Mouse (Mus musculus) C2C12 (cell line): ENCODE measurements around the gene Efcab11. TPM values are rescaled to one million over a fixed set of nuclear protein-coding genes. Genes with fewer than 3 reads are reported as not detected.

Experiments
- H3K27me3 ChIP-seq: one replicate; pipeline ENCODE4 v1.6.1; 2011; ENCODE audit not compliant: control insufficient read depth, insufficient read depth, insufficient read length
- H3K36me3 ChIP-seq: one replicate; pipeline ENCODE4 v1.6.1; 2011; ENCODE audit not compliant: control insufficient read depth, insufficient read depth
- H3K4me3 ChIP-seq: one replicate; pipeline ENCODE4 v1.5.1; 2011; ENCODE audit warnings: mild to moderate bottlenecking, control low read depth; ENCODE audit not compliant: poor library complexity, insufficient read depth, severe bottlenecking
- H3K79me2 ChIP-seq: one replicate; pipeline ENCODE4 v1.6.1; 2011; ENCODE audit not compliant: control insufficient read depth, insufficient read depth
- H3K79me3 ChIP-seq: one replicate; pipeline ENCODE4 v1.6.1; 2011; ENCODE audit warnings: low read depth, control low read depth
- H3ac ChIP-seq: one replicate; pipeline ENCODE3; 2011; ENCODE audit warnings: low read depth; ENCODE audit not compliant: control insufficient read depth, insufficient read length
- CEBPB ChIP-seq: IDR thresholded peaks from one replicate; pipeline ENCODE4 v1.6.1; 2011; ENCODE audit warnings: low read depth, mild to moderate bottlenecking, control low read depth, moderate library complexity
- CTCF ChIP-seq: IDR thresholded peaks from one replicate; pipeline ENCODE4 v1.5.1; 2011; ENCODE audit not compliant: control insufficient read depth, insufficient read depth, insufficient read length
- FOSL1 ChIP-seq: IDR thresholded peaks from one replicate; pipeline ENCODE4 v1.8.0; 2011; ENCODE audit warnings: mild to moderate bottlenecking, low read length; ENCODE audit not compliant: poor library complexity, insufficient read depth, severe bottlenecking
- MAX ChIP-seq: IDR thresholded peaks from one replicate; pipeline ENCODE4 v1.6.1; 2011; ENCODE audit warnings: mild to moderate bottlenecking, control low read depth
- MYOD1 ChIP-seq: IDR thresholded peaks from one replicate; pipeline ENCODE4 v1.6.1; 2011; ENCODE audit warnings: low read depth; ENCODE audit not compliant: control insufficient read depth, insufficient read length
- MYOG ChIP-seq: IDR thresholded peaks from one replicate; pipeline ENCODE4 v1.6.1; 2011; ENCODE audit not compliant: control insufficient read depth, insufficient read length; ENCODE audit errors: extremely low read depth
- USF1 ChIP-seq: IDR thresholded peaks from one replicate; pipeline ENCODE4 v1.6.1; 2011; ENCODE audit warnings: low read depth, mild to moderate bottlenecking, control low read depth, moderate library complexity
- polyA plus RNA-seq: library from polyadenylated mRNA; unstranded; fragments of >200 nt; fragmentation: generic; extraction: Trizol; gene quantifications from one replicate; pipeline ENCODE4 v1.2.1, GENCODE M21; 2012; ENCODE audit warnings: missing spikeins

Gene Efcab11
- polyA plus RNA-seq, 1 experiment, result 4.7 TPM

DNA sequence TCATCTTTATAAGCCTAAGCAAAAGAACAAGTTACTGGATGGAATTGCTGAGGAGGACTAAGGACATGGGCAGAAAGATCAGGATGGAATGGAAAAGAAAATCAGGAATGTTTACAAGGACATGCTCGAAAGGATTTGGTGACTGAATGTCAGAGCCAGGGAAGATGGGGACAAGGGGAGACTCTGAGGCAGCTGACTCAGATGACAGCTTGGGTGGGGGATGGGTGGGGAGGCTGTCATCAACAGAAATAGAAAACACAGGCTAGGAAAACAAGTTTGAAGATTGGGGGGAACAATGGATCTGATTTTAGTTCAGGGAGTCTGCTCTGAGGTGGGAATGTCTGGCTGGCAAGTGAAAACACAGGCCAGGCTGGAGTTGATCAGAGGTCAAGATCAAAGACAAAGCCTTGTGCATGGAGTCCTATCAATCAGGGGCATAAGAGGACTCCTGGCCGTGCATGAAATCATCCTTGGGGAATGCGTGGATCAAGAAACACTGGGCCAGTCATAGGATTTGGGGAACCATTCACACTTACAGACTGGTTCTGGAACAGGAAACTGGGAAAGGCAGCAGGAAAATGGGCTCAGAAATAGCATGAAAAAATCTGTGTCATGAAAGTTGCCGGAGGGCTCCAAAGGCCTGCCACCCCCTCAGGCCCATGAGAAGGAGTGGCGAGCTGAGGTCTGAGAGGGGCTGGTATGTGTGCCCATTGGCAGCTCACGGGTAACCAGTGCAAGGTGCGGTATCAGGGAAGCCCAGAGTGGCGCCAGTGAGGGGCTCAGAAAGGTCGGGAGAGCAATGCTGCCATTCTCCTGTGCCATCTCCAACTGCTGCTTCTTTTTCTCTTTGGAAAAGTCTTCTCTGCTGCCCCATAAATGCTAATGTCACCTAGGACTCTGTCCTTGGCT is 168.9 kb downstream of the Efcab11 start:
- no peak overlapping the region for H3K4me3 ChIP-seq
- H3K27me3 ChIP-seq, result no peaks in the 10 kb centered on the region
- TF ChIP-seq FOSL1, result no peak
- no peak for TF ChIP-seq MYOG
- TF ChIP-seq MYOD1, result no peak
- no peak for TF ChIP-seq USF1
- TF ChIP-seq CTCF, result no peak
- TF ChIP-seq MAX, result no peak
- TF ChIP-seq CEBPB, result no peak
- H3K79me3 ChIP-seq, result no peaks in the 10 kb centered on the region
- no peak overlapping the region for H3ac ChIP-seq
- no peaks in the 10 kb centered on the region for H3K36me3 ChIP-seq
- no peaks in the 10 kb centered on the region for H3K79me2 ChIP-seq

DNA sequence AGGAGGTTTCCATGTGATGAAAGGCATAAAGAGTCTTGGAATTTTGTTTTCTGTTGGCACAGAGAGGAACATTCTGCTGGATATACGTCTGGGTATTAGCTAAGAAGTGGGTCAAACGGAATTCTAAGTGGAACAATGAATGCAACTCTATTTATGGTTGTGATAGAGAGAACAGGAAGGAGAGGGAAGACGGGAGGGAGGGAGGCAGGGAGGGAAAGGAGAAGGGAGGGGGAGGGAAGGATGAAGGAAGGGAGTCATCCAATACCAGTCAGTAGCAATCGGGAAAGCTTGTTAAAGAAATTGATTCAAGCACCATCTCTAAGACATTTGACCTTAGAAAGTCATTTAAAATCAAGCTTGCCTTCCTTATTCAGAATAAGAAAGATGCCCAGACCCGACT is 172.0 kb downstream of the Efcab11 start:
- Histone ChIP-seq H3K79me3 (no peaks in the 10 kb centered on the region), H3K27me3 (no peaks in the 10 kb centered on the region), H3K79me2 (no peaks in the 10 kb centered on the region), H3K36me3 (no peaks in the 10 kb centered on the region), H3ac (no peak overlapping the region), H3K4me3 (no peak overlapping the region)
- no peak for TF ChIP-seq FOSL1
- no peak for TF ChIP-seq USF1
- TF ChIP-seq MAX, result no peak
- no peak for TF ChIP-seq CEBPB
- no peak for TF ChIP-seq MYOG
- no peak for TF ChIP-seq CTCF
- TF ChIP-seq MYOD1, result no peak

- H3K79me3 ChIP-seq, result no peaks in the 10 kb centered on the region
- no peaks in the 10 kb centered on the region for H3K36me3 ChIP-seq
- no peaks in the 10 kb centered on the region for H3K79me2 ChIP-seq
- TF ChIP-seq FOSL1, result no peak
- no peak for TF ChIP-seq MAX
- no peak for TF ChIP-seq MYOD1
- no peak for TF ChIP-seq CEBPB
- TF ChIP-seq USF1, result no peak
- no peak for TF ChIP-seq CTCF
- TF ChIP-seq MYOG, result no peak
- H3K4me3 ChIP-seq, result no peak overlapping the region
- H3ac ChIP-seq, result no peak overlapping the region
- H3K27me3 ChIP-seq, result no peaks in the 10 kb centered on the region
These were observed 182.0 kb downstream of the Efcab11 start for GRCm38 (mm10) chr12:99702248-99702647.

DNA sequence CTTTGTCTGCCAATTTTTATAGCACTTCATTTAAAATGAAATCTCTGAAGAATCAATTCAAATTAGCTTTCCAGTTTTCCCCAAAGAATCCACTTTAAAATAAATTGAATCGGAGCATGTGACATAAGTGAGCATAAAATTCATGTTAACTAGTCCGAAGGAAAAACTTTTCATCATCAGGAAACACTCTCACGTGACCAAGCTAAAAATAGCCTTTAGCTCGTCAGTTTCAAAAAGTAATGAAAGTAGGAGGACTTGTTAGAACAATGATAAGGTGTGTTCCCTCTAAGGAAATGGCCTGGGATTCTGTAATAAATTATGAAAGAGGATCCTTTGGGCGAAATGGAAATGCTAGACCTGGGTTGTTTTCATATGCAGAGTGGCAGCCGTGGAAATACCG is 183.9 kb downstream of the Efcab11 start:
- Histone ChIP-seq H3K79me3 (no peaks in the 10 kb centered on the region), H3K27me3 (no peaks in the 10 kb centered on the region), H3K79me2 (no peaks in the 10 kb centered on the region), H3K36me3 (no peaks in the 10 kb centered on the region), H3ac (no peak overlapping the region), H3K4me3 (no peak overlapping the region)
- TF ChIP-seq MYOG (no peak), USF1 (no peak), CEBPB (no peak), MAX (no peak), CTCF (no peak), MYOD1 (no peak), FOSL1 (no peak)

DNA sequence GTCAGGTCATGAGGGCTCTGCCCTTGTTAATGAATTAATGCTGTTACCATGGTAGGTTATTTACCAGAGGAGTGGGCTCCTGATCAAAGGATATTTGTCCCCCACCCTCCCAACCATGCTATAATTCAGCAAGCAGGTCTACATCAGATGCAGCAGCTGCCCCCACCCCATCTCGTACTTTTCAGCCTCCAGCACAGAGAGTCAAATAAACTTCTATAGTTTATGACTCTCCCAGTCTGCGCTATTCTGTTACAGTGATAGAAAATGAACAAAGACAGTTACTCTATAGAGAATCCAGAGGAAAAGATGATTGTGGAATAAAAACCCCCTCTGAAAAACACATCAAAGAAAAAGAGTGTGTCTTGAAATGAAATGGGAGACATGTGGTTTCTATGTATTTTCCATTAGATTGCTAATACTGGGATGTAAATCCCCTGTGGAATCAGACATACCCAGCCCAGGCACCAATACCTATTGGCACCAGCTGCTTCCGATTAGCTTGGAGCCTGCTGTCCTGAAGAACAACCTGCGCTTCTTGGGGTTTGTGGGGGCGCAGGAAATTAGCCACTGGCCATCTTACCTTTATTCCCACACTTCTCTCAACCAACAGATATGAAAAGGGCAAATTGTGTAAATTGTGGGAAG is 184.7 kb downstream of the Efcab11 start:
- TF ChIP-seq FOSL1, result no peak
- no peak for TF ChIP-seq CTCF
- TF ChIP-seq MYOD1, result no peak
- TF ChIP-seq MAX, result no peak
- no peak for TF ChIP-seq CEBPB
- no peak for TF ChIP-seq USF1
- no peak for TF ChIP-seq MYOG

More for the DNA sequence above, 184.7 kb downstream of the Efcab11 start:
- H3ac ChIP-seq, result no peak overlapping the region
- no peaks in the 10 kb centered on the region for H3K36me3 ChIP-seq
- no peak overlapping the region for H3K4me3 ChIP-seq
- H3K79me3 ChIP-seq, result no peaks in the 10 kb centered on the region
- H3K79me2 ChIP-seq, result no peaks in the 10 kb centered on the region
- H3K27me3 ChIP-seq, result no peaks in the 10 kb centered on the region
